Mouse (Mus musculus): Measurements from ENCODE around the gene Trib3.

DNA sequence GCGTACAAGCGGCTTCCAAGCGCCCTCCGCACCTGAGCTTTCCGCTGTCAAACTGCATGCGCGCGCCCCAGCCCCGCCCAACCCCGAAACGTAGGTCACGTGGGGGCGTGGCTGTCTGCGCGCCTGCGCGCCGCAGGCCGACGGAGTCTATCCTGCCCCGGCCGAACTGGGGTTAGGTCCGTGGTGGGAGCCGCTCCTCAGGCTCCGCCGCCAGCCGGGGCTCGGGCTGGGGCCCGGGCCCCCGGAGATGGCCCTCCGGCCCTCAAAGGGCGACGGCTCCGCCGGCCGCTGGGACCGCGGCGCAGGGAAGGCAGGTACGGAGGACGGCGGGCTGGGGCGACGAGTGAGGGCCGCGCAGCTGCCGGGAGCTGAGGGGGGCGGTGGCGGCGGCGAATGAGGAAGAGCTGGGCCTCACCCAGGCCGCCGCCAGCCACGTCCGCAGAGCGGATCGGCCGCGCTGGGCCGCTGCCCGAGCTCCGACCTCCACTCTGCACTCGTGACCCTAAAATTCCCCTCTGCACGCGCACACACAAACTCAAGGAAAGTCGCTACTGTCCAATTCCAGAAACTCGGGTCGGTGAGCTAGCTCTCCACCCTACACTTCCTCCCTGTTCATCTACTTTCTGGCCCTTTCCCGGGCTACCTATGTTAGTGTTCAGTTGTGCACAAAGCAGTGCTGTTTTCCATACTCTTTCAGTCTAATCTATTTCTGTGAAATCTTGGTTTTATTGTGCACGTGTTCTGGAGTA is 49.9 kb downstream of the Trib3 start, which contains the start of gene Tbc1d20:
- TF ChIP-seq CTCF (IDR thresholded peaks at IDR 0.05; ENCODE audit: borderline replicate concordance, insufficient read depth, low read depth, low read length) = no peak
- peak; percentile 92 for TF ChIP-seq POLR2A (IDR thresholded peaks at IDR 0.05; ENCODE audit: borderline replicate concordance, insufficient read depth, low read length)
